Mouse (Mus musculus): ENCODE measurements around the gene Lrrc20.

- no peak for TF ChIP-seq CTCF (IDR thresholded peaks at IDR 0.05; ENCODE audit: low read depth, low read length)
- no peak for TF ChIP-seq POLR2A (IDR thresholded peaks at IDR 0.05; ENCODE audit: borderline replicate concordance, low read depth, low read length)
These were observed 61.4 kb downstream of the Lrrc20 start for GRCm38 (mm10) chr10:61537036-61537380.
